Mouse (Mus musculus): ENCODE data around the gene Gm5941.
"Not testable (repeated sequence)": the region's sequence is repeated elsewhere in the genome, so short reads cannot be mapped to it uniquely, and the experiment has no call there.

Gene Gm5941

GRCm38 (mm10) chrX:92489649-92490048 is at the start of gene Gm5941:
Gm5941 (plus strand) TSS chrX:92489949.
- DNase-seq (ENCODE audit: low spot score in 2 of 2), result not testable (repeated sequence)

- no peak for DNase-seq (ENCODE audit: low spot score in 2 of 2)
Observed at GRCm38 (mm10) chrX:92460496-92460895, 29.3 kb upstream of the Gm5941 start.

DNA sequence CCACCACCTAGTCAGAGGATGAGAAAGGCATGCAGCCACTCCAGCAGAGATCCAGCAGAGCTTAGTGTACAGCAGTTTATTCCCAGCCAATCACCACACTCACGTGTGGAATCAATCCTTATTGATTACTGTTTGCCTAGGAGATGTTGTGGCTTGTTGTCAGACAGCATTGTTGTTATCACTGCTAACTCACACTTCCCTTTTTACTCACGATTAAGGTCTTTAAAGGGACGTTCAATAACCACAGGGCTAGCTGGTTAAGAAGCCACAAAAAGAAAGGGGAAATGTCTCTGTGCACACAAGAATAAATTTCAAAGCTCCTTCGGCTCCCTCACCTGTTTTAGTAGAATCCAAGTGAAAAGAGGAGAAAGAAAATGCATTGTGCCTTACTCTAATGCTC is 25.0 kb upstream of the Gm5941 start:
- no peak for DNase-seq (ENCODE audit: low spot score in 2 of 2)

- no peak for DNase-seq (ENCODE audit: low spot score in 2 of 2)
Observed at GRCm38 (mm10) chrX:92498254-92498653, 8.5 kb downstream of the Gm5941 start.

DNA sequence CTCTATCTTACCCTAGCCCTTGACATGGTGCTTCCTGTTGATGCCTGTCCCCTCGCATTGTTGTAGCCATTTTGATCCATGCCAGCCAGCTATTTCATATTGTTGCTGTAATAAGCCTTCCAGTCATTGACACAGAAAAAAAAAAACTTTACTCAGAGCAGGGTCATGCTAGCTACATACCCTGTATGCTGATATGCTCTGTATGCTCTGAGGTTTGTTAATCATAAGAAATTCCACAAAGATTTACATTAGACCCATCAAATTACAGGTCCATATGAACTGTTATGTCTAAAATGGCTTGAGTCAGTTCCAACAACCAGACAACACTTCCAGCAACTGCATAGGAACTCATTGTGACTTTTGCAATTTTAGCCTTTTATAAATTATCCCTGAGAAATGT is 38.1 kb downstream of the Gm5941 start:
- DNase-seq (ENCODE audit: low spot score in 2 of 2), result no peak
